Mouse (Mus musculus): ENCODE data around the gene Gm20877.
"Not testable (repeated sequence)": the region's sequence is repeated elsewhere in the genome, so short reads cannot be mapped to it uniquely, and the experiment has no call there.

Gene Gm20877

GRCm38 (mm10) chrY:17093573-17093972 is at the start of gene Gm20877:
TSS of gene Gm20877 (plus strand) at chrY:17093873.
- not testable (repeated sequence) for DNase-seq (ENCODE audit: extremely low read depth, low read depth, low spot score)
